Mouse (Mus musculus) hindbrain, embryonic 10.5 days (tissue): ENCODE measurements around the gene Ing3. TPM values are rescaled to one million over a fixed set of nuclear protein-coding genes. Genes with fewer than 3 reads are reported as not detected.

Experiments
- DNase-seq: peaks from one replicate; pipeline ENCODE4 v3.0.0-alpha.2; 2017; ENCODE audit warnings: low spot score
- H3K27ac ChIP-seq: fragments of 300-500 bp; sonication (generic); 2 replicates; pipeline ENCODE4 v1.5.1; 2016; ENCODE audit warnings: mild to moderate bottlenecking, moderate library complexity
- H3K27me3 ChIP-seq: fragments of 300-500 bp; sonication (generic); 2 replicates; pipeline ENCODE4 v1.6.1; 2016; ENCODE audit warnings: mild to moderate bottlenecking; ENCODE audit not compliant: poor library complexity, insufficient read depth, severe bottlenecking
- H3K36me3 ChIP-seq: fragments of 300-500 bp; sonication (generic); 2 replicates; pipeline ENCODE4 v1.6.1; 2016; ENCODE audit warnings: mild to moderate bottlenecking, moderate library complexity
- H3K4me1 ChIP-seq: fragments of 300-500 bp; sonication (generic); replicated peaks from 2 replicates; pipeline ENCODE4 v1.6.1; 2016; ENCODE audit warnings: mild to moderate bottlenecking
- H3K4me3 ChIP-seq: fragments of 300-500 bp; sonication (generic); 2 replicates; pipeline ENCODE4 v1.5.1; 2016; ENCODE audit warnings: mild to moderate bottlenecking, moderate library complexity
- H3K9me3 ChIP-seq: fragments of 300-500 bp; sonication (generic); 2 replicates; pipeline ENCODE4 v1.6.1; 2016; ENCODE audit warnings: mild to moderate bottlenecking, moderate library complexity
- WGBS: fragments of 180-500 bp; shearing (Covaris S2); methylation state at CpG from one replicate; pipeline ENCODE4 v1.1.7; 2016; 5-methylcytosine and 5-hydroxymethylcytosine counted together
- polyA plus RNA-seq: library from polyadenylated mRNA; unstranded; fragments of >200 nt; fragmentation: Nextera tagmentation; extraction: Ambion mirVana; gene quantifications from 2 replicates; pipeline ENCODE4 v1.2.1, GENCODE M21; 2016

Ing3 gene
- polyA plus RNA-seq, 1 experiment from 2014 or later = 42.4 TPM

DNA sequence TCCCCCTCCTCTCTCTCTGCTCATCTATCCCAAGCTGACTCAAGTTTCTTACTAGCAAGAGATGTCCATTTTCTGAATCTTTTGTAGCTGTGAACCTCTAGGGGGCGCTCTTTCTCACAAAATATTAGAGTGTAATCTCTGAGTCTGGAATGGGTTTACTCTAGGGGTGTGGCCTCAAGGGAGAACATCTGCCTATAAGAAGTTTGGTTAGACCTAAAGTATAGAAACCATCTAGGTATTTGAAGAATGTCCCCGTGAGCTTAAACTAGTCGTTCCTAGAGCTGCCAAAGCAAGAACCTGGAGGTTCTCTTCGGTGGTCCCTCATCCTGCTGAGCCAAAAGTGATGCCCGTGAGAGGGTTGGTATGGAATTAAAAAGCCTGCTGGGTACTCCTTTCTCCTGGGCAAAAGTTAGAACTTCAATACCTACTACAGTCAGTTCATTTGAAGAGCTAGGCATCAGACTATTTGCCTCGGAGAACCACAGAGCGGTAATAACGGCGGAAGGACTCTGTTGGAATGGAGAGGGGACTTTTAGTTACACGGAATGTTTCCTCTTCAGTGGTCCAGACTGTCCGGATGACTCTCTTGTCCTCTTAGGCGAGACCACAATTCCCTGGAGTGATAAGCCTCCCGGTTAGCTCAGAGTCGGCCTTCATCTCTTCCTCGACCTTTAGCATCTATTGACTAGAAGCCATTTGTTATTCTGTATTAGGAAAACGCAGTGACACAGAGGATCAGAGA is 35.8 kb downstream of the Ing3 start:
- 9% methylated on average over 16 of the region's 16 CpGs for whole genome bisulfite sequencing
- peak; percentile 44 for DNase-seq
- Histone ChIP-seq H3K4me3 (peak overlapping the region; percentile 56), H3K36me3 (no peaks in the 10 kb centered on the region), H3K27me3 (peaks cover 35% of the 10 kb centered on the region), H3K4me1 (peaks cover 18% of the 10 kb centered on the region; the same call in 1 of the 2 replicates), H3K9me3 (no peaks in the 10 kb centered on the region), H3K27ac (peak overlapping the region; percentile 41; the same call in 1 of the 2 replicates)

GRCm38 (mm10) chr6:21985732-21986540 is 36.6 kb downstream of the Ing3 start, which contains the start of gene Cped1:
TSS of gene Cped1 (plus strand) at chr6:21985916.
- Histone ChIP-seq H3K36me3 (no peaks in the 10 kb centered on the region), H3K27ac (peak within 1 kb of the TSS; percentile 41), H3K4me3 (peak within 1 kb of the TSS; percentile 56), H3K4me1 (peaks cover 18% of the 10 kb centered on the region; the same call in 1 of the 2 replicates), H3K9me3 (no peaks in the 10 kb centered on the region), H3K27me3 (peaks cover 35% of the 10 kb centered on the region)
- under 1% methylated on average over 38 of the region's 38 CpGs for WGBS
- peak; percentile 68 for DNase-seq

DNA sequence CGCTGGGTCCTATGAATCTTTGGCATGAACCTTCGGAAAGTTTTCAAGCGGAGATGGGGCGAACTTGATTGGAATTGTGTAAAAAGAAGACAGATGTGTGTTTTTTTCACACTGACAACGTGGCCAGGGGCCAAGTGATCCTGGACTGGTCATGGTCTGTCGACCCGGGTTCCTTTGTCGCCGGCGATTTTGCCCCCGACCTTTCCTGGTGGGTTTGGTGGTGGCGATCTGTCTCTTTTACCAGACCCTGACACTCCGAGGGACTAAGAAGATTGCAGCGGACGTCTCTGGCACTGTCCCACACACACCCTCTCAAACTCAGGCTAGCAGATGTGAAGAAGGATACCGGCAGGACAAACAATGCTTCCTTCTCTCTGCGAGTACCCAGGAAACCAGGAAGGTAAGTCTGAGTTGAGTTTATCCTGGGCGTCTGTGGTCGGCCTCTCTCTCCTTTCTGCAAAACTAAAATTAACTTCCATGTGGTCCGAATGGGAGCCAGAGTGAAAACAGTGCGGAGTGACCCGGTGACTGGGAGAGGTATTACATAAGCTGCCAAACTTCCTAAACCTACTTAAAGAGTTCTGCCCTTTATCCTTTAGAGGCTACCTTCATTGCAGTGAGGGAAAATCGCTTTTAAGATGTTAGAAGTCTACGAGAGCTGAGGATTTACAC is 37.4 kb downstream of the Ing3 start:
- 7% methylated on average over 24 of the region's 24 CpGs for WGBS
- peak; percentile 41 for DNase-seq
- Histone ChIP-seq H3K4me3 (peak overlapping the region; percentile 56), H3K27me3 (peaks cover 35% of the 10 kb centered on the region), H3K36me3 (no peaks in the 10 kb centered on the region), H3K9me3 (no peaks in the 10 kb centered on the region), H3K27ac (peak overlapping the region; percentile 41), H3K4me1 (peaks cover 18% of the 10 kb centered on the region; the same call in 1 of the 2 replicates)

- H3K4me1 ChIP-seq = peaks cover 18% of the 10 kb centered on the region; the same call in 1 of the 2 replicates
- peak overlapping the region; percentile 59; the same call in 1 of the 2 replicates for H3K27ac ChIP-seq
- H3K9me3 ChIP-seq = no peaks in the 10 kb centered on the region
- H3K27me3 ChIP-seq = peaks cover 35% of the 10 kb centered on the region
- H3K4me3 ChIP-seq = peak overlapping the region; percentile 56
- no peak for DNase-seq
- H3K36me3 ChIP-seq = no peaks in the 10 kb centered on the region
- 81% methylated on average over 2 of the region's 2 CpGs for WGBS
Measured at GRCm38 (mm10) chr6:21987554-21987953, 38.2 kb downstream of the Ing3 start.

DNA sequence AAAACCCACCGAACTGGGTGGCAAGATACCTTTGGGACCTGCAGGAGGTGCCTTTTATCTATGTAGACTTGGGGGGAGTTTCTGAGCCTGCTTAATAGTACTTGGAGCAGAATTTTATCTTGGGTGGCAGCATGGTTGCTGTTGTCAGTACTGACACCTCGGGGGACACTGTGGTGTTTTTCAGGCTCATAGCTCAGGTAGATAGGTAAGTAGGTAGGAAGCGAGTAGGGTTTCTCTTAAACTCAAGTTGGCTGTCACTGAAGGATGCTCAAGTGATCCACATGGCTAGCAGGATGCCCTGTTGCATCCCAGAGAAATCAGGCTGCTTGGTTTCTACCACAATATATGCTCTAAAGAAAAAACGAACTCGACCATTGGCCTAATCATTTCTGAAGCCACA is 38.9 kb downstream of the Ing3 start:
- no peak for DNase-seq
- Histone ChIP-seq H3K4me1 (peaks cover 18% of the 10 kb centered on the region; the same call in 1 of the 2 replicates), H3K36me3 (no peaks in the 10 kb centered on the region), H3K4me3 (peak overlapping the region; percentile 56), H3K27ac (no peak overlapping the region), H3K9me3 (no peaks in the 10 kb centered on the region), H3K27me3 (peaks cover 35% of the 10 kb centered on the region)
- WGBS = 81% methylated on average over 5 of the region's 5 CpGs

GRCm38 (mm10) chr6:21989081-21989480 is 39.7 kb downstream of the Ing3 start:
- Histone ChIP-seq H3K27me3 (peaks cover 35% of the 10 kb centered on the region), H3K4me3 (peak overlapping the region; percentile 6; the same call in 1 of the 2 replicates), H3K36me3 (no peaks in the 10 kb centered on the region), H3K9me3 (no peaks in the 10 kb centered on the region), H3K4me1 (peaks cover 18% of the 10 kb centered on the region; the same call in 1 of the 2 replicates), H3K27ac (no peak overlapping the region)
- DNase-seq = no peak
- WGBS = 74% methylated on average over 4 of the region's 4 CpGs

DNA sequence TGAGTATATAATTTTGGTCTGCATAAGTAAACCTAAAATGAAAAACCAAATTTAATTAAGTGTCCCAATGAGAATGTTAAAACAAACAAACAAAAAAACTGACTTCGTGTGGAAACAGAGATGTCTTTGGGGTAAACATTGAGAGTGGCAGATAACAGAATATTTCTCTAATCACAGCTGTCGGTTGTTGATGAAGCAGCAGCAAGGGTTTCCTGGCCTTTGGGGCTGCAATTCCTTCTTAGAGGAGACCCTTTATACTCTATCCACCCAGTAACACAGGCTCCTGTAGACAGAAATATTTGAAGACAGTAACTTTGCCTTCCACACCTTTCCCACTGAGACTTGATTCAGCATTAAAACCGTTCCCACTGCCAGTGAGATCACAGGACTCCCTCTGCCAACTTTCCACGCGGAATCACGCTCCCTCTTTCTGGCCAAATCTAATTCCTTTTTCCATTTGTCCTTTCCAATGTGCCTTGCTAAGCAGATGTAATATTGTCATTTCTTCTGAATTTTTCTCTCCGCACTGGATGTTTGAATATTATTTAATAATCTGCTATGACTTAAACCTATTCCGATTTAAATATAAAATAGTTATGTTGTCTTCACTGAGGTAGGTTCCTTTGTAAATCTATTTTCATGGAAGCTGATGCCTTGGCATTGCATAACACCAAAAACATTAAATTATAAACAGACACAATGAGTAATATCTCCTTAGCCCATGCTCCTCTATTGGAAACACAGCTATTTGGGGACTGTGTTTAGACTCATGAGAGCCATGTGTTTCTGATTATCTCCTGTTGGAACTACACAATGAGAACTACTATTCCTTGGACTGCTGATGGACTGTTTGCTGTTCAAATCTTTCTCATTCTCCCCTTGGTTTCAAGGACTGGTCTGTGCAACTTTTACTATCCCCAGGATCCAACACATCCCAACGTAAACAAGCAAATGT is 41.1 kb downstream of the Ing3 start:
- Histone ChIP-seq H3K4me3 (no peak overlapping the region), H3K36me3 (no peaks in the 10 kb centered on the region), H3K4me1 (peaks cover 14% of the 10 kb centered on the region; the same call in 1 of the 2 replicates), H3K27me3 (peaks cover 31% of the 10 kb centered on the region), H3K27ac (no peak overlapping the region), H3K9me3 (no peaks in the 10 kb centered on the region)
- 68% methylated on average over 9 of the region's 9 CpGs for WGBS
- no peak for DNase-seq

DNA sequence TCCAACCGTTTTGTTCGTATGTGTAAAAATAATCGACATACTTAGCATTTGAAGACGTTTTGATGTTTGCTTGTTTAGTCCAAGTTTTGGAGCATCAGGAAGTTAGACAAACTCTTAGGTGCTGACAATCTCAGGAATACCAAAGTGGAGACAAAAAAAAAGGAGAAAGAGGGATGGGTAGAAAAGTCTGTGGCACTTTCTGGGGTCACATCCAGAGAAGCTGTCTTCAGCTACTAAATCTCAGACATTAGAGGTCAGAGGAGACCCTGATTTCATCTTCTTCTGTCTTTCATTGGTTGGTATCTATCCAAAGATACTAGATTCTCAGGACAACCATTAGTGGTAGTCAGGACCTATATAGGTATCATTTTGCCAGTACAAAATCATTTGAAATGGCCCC is 41.8 kb downstream of the Ing3 start:
- no peaks in the 10 kb centered on the region for H3K9me3 ChIP-seq
- peaks cover 26% of the 10 kb centered on the region for H3K27me3 ChIP-seq
- WGBS = 65% methylated on average over 4 of the region's 4 CpGs
- H3K27ac ChIP-seq = no peak overlapping the region
- no peaks in the 10 kb centered on the region for H3K36me3 ChIP-seq
- H3K4me1 ChIP-seq = 0 out of 2 replicates have a peak, but pooled peaks cover 9% of the 10 kb centered on the region
- H3K4me3 ChIP-seq = no peak overlapping the region
- DNase-seq = no peak

DNA sequence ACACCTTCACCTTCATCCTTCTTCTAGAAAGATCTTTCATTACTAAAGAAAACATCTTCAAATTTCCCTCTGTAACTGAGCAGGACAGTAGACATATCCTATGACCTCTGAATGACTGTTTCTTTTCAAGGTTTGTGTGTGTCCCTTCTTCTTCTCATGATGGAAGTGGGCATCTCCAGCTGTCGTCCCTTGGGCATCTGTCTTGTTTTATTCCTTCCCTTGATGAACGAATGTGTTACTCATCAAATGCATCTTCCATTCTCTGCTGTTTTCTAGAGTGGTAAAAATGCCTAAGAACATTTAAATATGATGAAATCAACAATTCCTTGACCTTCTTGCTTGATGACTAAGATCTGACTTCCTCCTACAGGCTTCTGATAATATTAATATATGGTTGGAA is 43.7 kb downstream of the Ing3 start:
- Histone ChIP-seq H3K9me3 (no peaks in the 10 kb centered on the region), H3K27ac (no peak overlapping the region), H3K4me1 (0 out of 2 replicates have a peak, but pooled peaks cover under 1% of the 10 kb centered on the region), H3K4me3 (no peak overlapping the region), H3K27me3 (peaks cover 7% of the 10 kb centered on the region), H3K36me3 (no peaks in the 10 kb centered on the region)
- DNase-seq = no peak
- WGBS = 89% methylated on average over 2 of the region's 2 CpGs

DNA sequence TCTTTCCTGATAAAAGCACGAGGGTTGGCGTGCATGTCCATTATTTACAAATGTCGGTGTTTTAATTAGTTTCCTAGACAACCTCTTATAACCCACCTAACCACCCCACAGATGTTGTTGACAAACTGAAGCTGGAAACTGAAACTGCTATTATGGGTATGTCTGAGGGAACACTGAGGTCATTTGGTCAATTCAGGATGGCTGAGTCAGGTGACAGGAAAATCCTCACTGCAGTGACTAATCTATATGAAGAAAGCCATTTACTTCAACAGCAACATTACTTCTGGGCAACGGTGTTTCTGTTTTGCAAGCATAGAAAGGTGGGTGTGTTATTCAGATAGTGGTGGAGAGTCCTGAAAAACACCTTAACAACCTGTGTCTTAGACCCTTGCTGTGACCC is 48.8 kb downstream of the Ing3 start:
- no peak overlapping the region for H3K4me3 ChIP-seq
- H3K27ac ChIP-seq = no peak overlapping the region
- no peaks in the 10 kb centered on the region for H3K9me3 ChIP-seq
- 72% methylated on average over 4 of the region's 4 CpGs for WGBS
- peaks cover 8% of the 10 kb centered on the region; the same call in 1 of the 2 replicates for H3K27me3 ChIP-seq
- DNase-seq = no peak
- peaks cover 19% of the 10 kb centered on the region; the same call in 1 of the 2 replicates for H3K4me1 ChIP-seq
- H3K36me3 ChIP-seq = no peaks in the 10 kb centered on the region

- Histone ChIP-seq H3K27me3 (peaks cover 12% of the 10 kb centered on the region; the same call in 1 of the 2 replicates), H3K27ac (0 out of 2 replicates have a peak overlapping the region, but pooled peaks have one; percentile 24), H3K4me1 (peaks cover 21% of the 10 kb centered on the region; the same call in 1 of the 2 replicates), H3K36me3 (no peaks in the 10 kb centered on the region), H3K9me3 (no peaks in the 10 kb centered on the region), H3K4me3 (no peak overlapping the region)
- no peak for DNase-seq
- 50% methylated on average over 11 of the region's 11 CpGs for WGBS
Measured at GRCm38 (mm10) chr6:21999025-21999424, 49.7 kb downstream of the Ing3 start.
